Mouse (Mus musculus) heart, embryonic 15.5 days (tissue): ENCODE data around the gene Eif4h. TPM values are rescaled to one million over a fixed set of nuclear protein-coding genes. Genes with fewer than 3 reads are reported as not detected.
A peak's percentile ranks its signal among the peaks of the same experiment; 100 is the strongest.

Experiments
- ATAC-seq: fragments of 200-750 bp; cut with Nextera tagmentation; replicated peaks from 2 replicates; pipeline ENCODE4 v1.8.0; 2017; ENCODE audit warnings: low read depth, moderate TSS enrichment; ENCODE audit not compliant: insufficient number of reproducible peaks, insufficient read depth, low FRiP score
- H3K27ac ChIP-seq: fragments of 300-500 bp; sonication (generic); 2 replicates; pipeline ENCODE4 v1.5.1; 2015; ENCODE audit warnings: mild to moderate bottlenecking, inconsistent platforms
- H3K27me3 ChIP-seq: fragments of 300-500 bp; sonication (generic); 2 replicates; pipeline ENCODE4 v1.6.1; 2015; ENCODE audit warnings: inconsistent platforms
- H3K36me3 ChIP-seq: fragments of 300-500 bp; sonication (generic); 2 replicates; pipeline ENCODE4 v1.6.1; 2015; ENCODE audit warnings: mild to moderate bottlenecking, inconsistent platforms
- H3K4me1 ChIP-seq: fragments of 300-500 bp; sonication (generic); replicated peaks from 2 replicates; pipeline ENCODE4 v1.6.1; 2015; ENCODE audit warnings: inconsistent platforms
- H3K4me2 ChIP-seq: fragments of 300-500 bp; sonication (generic); 2 replicates; pipeline ENCODE4 v1.6.1; 2015; ENCODE audit warnings: inconsistent platforms, mild to moderate bottlenecking, moderate library complexity
- H3K4me3 ChIP-seq: fragments of 300-500 bp; sonication (generic); 2 replicates; pipeline ENCODE4 v1.5.1; 2015; ENCODE audit warnings: mild to moderate bottlenecking, inconsistent platforms
- H3K9ac ChIP-seq: fragments of 300-500 bp; sonication (generic); 2 replicates; pipeline ENCODE4 v1.6.1; 2015; ENCODE audit warnings: mild to moderate bottlenecking, inconsistent platforms
- H3K9me3 ChIP-seq: fragments of 300-500 bp; sonication (generic); replicated peaks from 2 replicates; pipeline ENCODE4 v1.6.1; 2016; ENCODE audit warnings: inconsistent platforms
- WGBS: fragments of 180-500 bp; shearing (Covaris S2); methylation state at CpG from one replicate; pipeline ENCODE4 v1.1.7; 2015; ENCODE audit warnings: mixed read lengths; 5-methylcytosine and 5-hydroxymethylcytosine counted together
- polyA plus RNA-seq: library from polyadenylated mRNA; unstranded; fragments of >200 nt; fragmentation: Nextera tagmentation; extraction: Ambion mirVana; gene quantifications from 2 replicates; pipeline ENCODE4 v1.2.1, GENCODE M21; 2015

Gene Eif4h
- polyA plus RNA-seq, result 273 and 345 TPM in 2 replicates

GRCm38 (mm10) chr5:134639269-134639682 lies at the start of gene Eif4h:
Gene Eif4h, minus strand, starts transcription at chr5:134639490.
- Histone ChIP-seq H3K4me2 (peak within 1 kb of the TSS; percentile 71), H3K4me3 (peak within 1 kb of the TSS; percentile 76), H3K9ac (peak within 1 kb of the TSS; percentile 90), H3K27me3 (no peaks in the 10 kb centered on the region), H3K4me1 (peaks cover 18% of the 10 kb centered on the region), H3K9me3 (no peaks in the 10 kb centered on the region), H3K27ac (peak within 1 kb of the TSS; percentile 87), H3K36me3 (peaks cover 21% of the 10 kb centered on the region)
- WGBS, result under 1% methylated on average over 51 of the region's 52 CpGs
- ATAC-seq, result peak; percentile 93

- no peaks in the 10 kb centered on the region for H3K9me3 ChIP-seq
- no peaks in the 10 kb centered on the region for H3K27me3 ChIP-seq
- peak overlapping the region; percentile 75 for H3K27ac ChIP-seq
- H3K4me2 ChIP-seq, result peak overlapping the region; percentile 94
- H3K9ac ChIP-seq, result peak overlapping the region; percentile 31; the same call in 1 of the 2 replicates
- H3K4me3 ChIP-seq, result peak overlapping the region; percentile 79
- no peaks in the 10 kb centered on the region; the same call in 1 of the 2 replicates for H3K36me3 ChIP-seq
- ATAC-seq, result peak; percentile 96
- under 1% methylated on average over 38 of the region's 38 CpGs for WGBS
- H3K4me1 ChIP-seq, result peaks cover 15% of the 10 kb centered on the region
Observed at GRCm38 (mm10) chr5:134688718-134689284, 49.5 kb upstream of the Eif4h start.

- no peak for ATAC-seq
- Histone ChIP-seq H3K4me1 (peaks cover 15% of the 10 kb centered on the region), H3K4me3 (peak within 1 kb of the TSS; percentile 79), H3K27ac (peak within 1 kb of the TSS; percentile 75), H3K9me3 (no peaks in the 10 kb centered on the region), H3K9ac (peak within 1 kb of the TSS; percentile 80), H3K27me3 (no peaks in the 10 kb centered on the region), H3K4me2 (peak within 1 kb of the TSS; percentile 94), H3K36me3 (no peaks in the 10 kb centered on the region; the same call in 1 of the 2 replicates)
- WGBS, result under 1% methylated on average over 46 of the region's 69 CpGs
Observed at GRCm38 (mm10) chr5:134688086-134688717, 48.9 kb upstream of the Eif4h start, which contains the start of gene Limk1. Gene Limk1, minus strand, starts transcription at chr5:134688598.

- no peaks in the 10 kb centered on the region for H3K9me3 ChIP-seq
- WGBS, result 85% methylated on average over 1 of the region's 1 CpGs
- ATAC-seq, result no peak
- no peak overlapping the region for H3K27ac ChIP-seq
- H3K9ac ChIP-seq, result no peak overlapping the region
- H3K4me1 ChIP-seq, result peaks cover 15% of the 10 kb centered on the region
- H3K4me3 ChIP-seq, result peak overlapping the region; percentile 79
- no peaks in the 10 kb centered on the region; the same call in 1 of the 2 replicates for H3K36me3 ChIP-seq
- no peaks in the 10 kb centered on the region for H3K27me3 ChIP-seq
- peak overlapping the region; percentile 94 for H3K4me2 ChIP-seq
Observed at GRCm38 (mm10) chr5:134687187-134687586, 47.9 kb upstream of the Eif4h start.

GRCm38 (mm10) chr5:134686541-134686940 lies 47.3 kb upstream of the Eif4h start:
- H3K4me1 ChIP-seq, result peaks cover 15% of the 10 kb centered on the region
- H3K27me3 ChIP-seq, result no peaks in the 10 kb centered on the region
- H3K4me2 ChIP-seq, result no peak overlapping the region
- no peak overlapping the region for H3K4me3 ChIP-seq
- no peaks in the 10 kb centered on the region for H3K9me3 ChIP-seq
- WGBS, result 91% methylated on average over 6 of the region's 6 CpGs
- no peaks in the 10 kb centered on the region; the same call in 1 of the 2 replicates for H3K36me3 ChIP-seq
- no peak for ATAC-seq
- no peak overlapping the region for H3K27ac ChIP-seq
- no peak overlapping the region for H3K9ac ChIP-seq

GRCm38 (mm10) chr5:134684398-134684797 lies 45.1 kb upstream of the Eif4h start:
- Histone ChIP-seq H3K4me2 (no peak overlapping the region), H3K27me3 (no peaks in the 10 kb centered on the region), H3K36me3 (no peaks in the 10 kb centered on the region; the same call in 1 of the 2 replicates), H3K4me1 (peaks cover 25% of the 10 kb centered on the region), H3K27ac (no peak overlapping the region), H3K9me3 (no peaks in the 10 kb centered on the region), H3K9ac (no peak overlapping the region), H3K4me3 (no peak overlapping the region)
- no peak for ATAC-seq
- WGBS, result 82% methylated on average over 2 of the region's 2 CpGs

- ATAC-seq, result no peak
- Histone ChIP-seq H3K4me1 (peaks cover 27% of the 10 kb centered on the region), H3K27me3 (no peaks in the 10 kb centered on the region), H3K4me2 (no peak overlapping the region), H3K9ac (no peak overlapping the region), H3K9me3 (no peaks in the 10 kb centered on the region), H3K27ac (no peak overlapping the region), H3K4me3 (no peak overlapping the region), H3K36me3 (no peaks in the 10 kb centered on the region; the same call in 1 of the 2 replicates)
- 64% methylated on average over 2 of the region's 2 CpGs for WGBS
Observed at GRCm38 (mm10) chr5:134683813-134684212, 44.5 kb upstream of the Eif4h start.

- ATAC-seq, result peak; percentile 30; the same call in 1 of the 2 replicates
- peaks cover 41% of the 10 kb centered on the region for H3K4me1 ChIP-seq
- H3K27me3 ChIP-seq, result no peaks in the 10 kb centered on the region
- H3K9ac ChIP-seq, result no peak overlapping the region
- WGBS, result 38% methylated on average over 12 of the region's 12 CpGs
- no peak overlapping the region; the same call in 1 of the 2 replicates for H3K4me2 ChIP-seq
- H3K36me3 ChIP-seq, result no peaks in the 10 kb centered on the region; the same call in 1 of the 2 replicates
- no peak overlapping the region for H3K4me3 ChIP-seq
- H3K9me3 ChIP-seq, result no peaks in the 10 kb centered on the region
- peak overlapping the region; percentile 37 for H3K27ac ChIP-seq
Observed at GRCm38 (mm10) chr5:134680238-134680637, 40.9 kb upstream of the Eif4h start.

GRCm38 (mm10) chr5:134678827-134679546 lies 39.7 kb upstream of the Eif4h start:
- Histone ChIP-seq H3K27ac (peak overlapping the region; percentile 85; the same call in 1 of the 2 replicates), H3K4me2 (no peak overlapping the region), H3K9me3 (no peaks in the 10 kb centered on the region), H3K9ac (no peak overlapping the region), H3K4me1 (peaks cover 50% of the 10 kb centered on the region), H3K27me3 (no peaks in the 10 kb centered on the region), H3K36me3 (no peaks in the 10 kb centered on the region), H3K4me3 (no peak overlapping the region)
- no peak for ATAC-seq
- 66% methylated on average over 8 of the region's 8 CpGs for WGBS

GRCm38 (mm10) chr5:134678031-134678430 lies 38.7 kb upstream of the Eif4h start:
- no peaks in the 10 kb centered on the region for H3K27me3 ChIP-seq
- ATAC-seq, result no peak
- no peaks in the 10 kb centered on the region for H3K36me3 ChIP-seq
- peaks cover 50% of the 10 kb centered on the region for H3K4me1 ChIP-seq
- peak overlapping the region; percentile 85; the same call in 1 of the 2 replicates for H3K27ac ChIP-seq
- peak overlapping the region; percentile 26 for H3K4me3 ChIP-seq
- no peaks in the 10 kb centered on the region for H3K9me3 ChIP-seq
- peak overlapping the region; percentile 79 for H3K4me2 ChIP-seq
- no peak overlapping the region; the same call in 1 of the 2 replicates for H3K9ac ChIP-seq
- WGBS, result 76% methylated on average over 3 of the region's 3 CpGs

- Histone ChIP-seq H3K9me3 (no peaks in the 10 kb centered on the region), H3K27me3 (no peaks in the 10 kb centered on the region), H3K27ac (peak overlapping the region; percentile 85), H3K9ac (no peak overlapping the region; the same call in 1 of the 2 replicates), H3K4me1 (peaks cover 50% of the 10 kb centered on the region), H3K4me3 (peak overlapping the region; percentile 26), H3K36me3 (no peaks in the 10 kb centered on the region), H3K4me2 (peak overlapping the region; percentile 79)
- no peak for ATAC-seq
- WGBS, result 83% methylated on average over 5 of the region's 5 CpGs
Observed at GRCm38 (mm10) chr5:134677491-134677890, 38.2 kb upstream of the Eif4h start.
